Mouse (Mus musculus): ENCODE measurements around the gene Repin1. TPM values are rescaled to one million over a fixed set of nuclear protein-coding genes. Genes with fewer than 3 reads are reported as not detected.

The Repin1 gene
- polyA plus RNA-seq (2012; rRNA removed; ENCODE audit: low replicate concordance): 8.1 and 17.1 TPM in 2 replicates

GRCm38 (mm10) chr6:48593158-48594042 is at the start of gene Repin1, which contains the start of gene Gm44965:
Gene Repin1 (plus strand): TSS chr6:48593883.
Gene Gm44965 (plus strand): TSS chr6:48593941.

DNA sequence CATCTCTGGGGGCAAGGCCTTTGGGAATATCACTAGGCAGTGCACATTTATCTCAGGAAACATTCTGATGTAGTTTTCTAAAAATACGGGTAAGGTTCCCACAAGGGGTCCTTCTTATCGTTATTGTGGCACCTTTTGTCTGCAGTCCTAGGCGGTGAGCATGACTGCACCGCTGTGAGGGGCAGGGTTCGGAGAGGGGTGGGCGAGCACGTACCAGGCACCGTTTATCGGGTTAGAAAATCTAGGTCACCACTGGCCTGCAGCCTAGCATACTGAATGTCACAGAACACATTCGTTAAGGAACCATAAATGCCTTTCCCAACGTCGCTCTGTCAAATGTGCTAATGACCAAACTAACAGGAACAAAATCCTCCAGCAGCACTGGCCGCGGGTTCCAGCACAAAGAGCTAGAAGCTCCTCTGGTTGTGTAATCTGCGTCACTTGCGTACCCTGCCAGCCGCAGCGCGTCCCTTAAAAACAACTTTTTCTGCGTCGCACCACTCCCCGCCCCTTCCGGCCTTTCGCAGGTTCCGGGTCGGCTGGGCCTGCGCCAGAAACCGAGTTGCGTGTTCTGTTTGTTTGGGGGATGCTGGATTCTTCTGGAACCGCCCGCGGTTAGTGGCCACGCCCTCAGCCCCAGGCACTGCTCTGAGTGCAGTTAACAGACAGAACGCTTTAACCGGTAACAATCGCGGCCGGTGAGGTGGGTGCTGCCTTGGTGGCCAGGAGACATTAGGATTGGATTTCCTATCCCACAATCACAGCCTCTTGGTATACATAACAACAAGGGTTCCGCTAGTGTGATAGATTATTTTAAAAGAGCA is 39.2 kb upstream of the Repin1 start, which contains the start of gene Lrrc61:
Gene Lrrc61 (plus strand): TSS at position 517 of the 824 bp plus-strand sequence.

GRCm38 (mm10) chr6:48572572-48573061 is 21.1 kb upstream of the Repin1 start, which contains the start of gene Rarres2:
Gene Rarres2 (minus strand): TSS chr6:48572789.

GRCm38 (mm10) chr6:48589194-48589750 is 4.4 kb upstream of the Repin1 start, which contains the start of gene Gm45021:
Gene Gm45021 (plus strand): TSS chr6:48589610.

DNA sequence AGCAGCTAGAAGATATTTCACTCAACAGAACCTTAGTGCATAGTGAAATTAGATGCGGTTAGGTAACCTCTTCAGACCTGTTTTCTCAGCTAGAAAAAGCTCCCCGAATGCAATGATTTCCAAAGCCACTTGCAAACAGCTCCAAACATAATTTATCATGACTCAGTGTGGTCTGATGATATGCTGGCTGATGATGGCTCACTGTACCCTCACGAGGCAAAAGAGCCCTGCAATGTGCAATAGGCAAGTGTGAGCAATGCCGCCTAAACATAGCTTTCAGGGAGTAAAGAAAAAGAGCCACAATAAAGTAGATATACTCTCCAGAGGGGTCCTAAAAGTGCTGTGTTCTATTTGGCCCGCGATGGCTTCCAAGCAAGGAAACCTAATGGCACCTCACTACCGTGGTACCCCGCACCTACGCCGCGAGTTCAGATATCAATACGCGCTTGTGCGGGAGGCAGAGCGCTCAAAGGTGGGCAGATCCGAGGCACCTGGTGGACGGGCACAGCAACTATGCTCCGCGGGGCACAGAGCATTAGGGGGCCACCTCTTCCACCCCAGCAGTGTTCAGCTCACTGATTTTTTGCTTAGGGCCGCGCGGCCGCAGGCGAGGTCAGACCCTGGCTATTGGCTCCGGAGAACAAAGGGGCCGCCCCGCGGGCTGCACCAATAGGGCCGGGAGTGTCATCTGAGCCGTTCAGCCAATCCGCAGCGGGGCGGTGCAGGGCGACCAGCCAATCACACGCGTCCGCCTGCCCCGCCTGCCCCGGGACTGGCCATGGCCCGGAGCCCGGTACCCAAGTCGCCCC is 7.8 kb downstream of the Repin1 start, which contains the start of gene Zfp775:
Gene Zfp775 (plus strand): TSS at position 793 of the 809 bp plus-strand sequence.

GRCm38 (mm10) chr6:48626464-48626863 is 32.8 kb downstream of the Repin1 start, which contains the start of gene AI854703:
Gene AI854703 (plus strand): TSS chr6:48626764.

DNA sequence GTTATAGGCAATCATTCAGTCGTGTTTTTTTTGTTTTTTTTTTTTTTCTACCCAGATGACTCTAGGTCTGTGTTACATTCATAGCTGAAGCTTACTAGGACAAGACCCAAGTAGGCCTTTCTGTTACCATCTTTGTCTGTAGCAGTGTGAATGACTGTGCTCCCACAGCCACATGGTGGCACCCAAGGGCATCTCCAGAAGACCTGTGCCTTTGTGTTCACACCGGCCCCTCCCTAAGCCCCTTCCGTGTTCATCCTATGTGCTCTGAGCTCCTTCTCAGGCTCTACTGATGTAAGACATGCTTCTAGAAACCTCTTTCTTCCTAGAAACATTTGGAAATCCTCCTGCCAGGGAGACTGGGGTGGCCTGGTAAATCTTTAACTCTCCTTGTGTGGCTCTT is 53.3 kb downstream of the Repin1 start, which contains the start of gene Gimap8:
Gene Gimap8 (plus strand): TSS at position 240 of the 400 bp plus-strand sequence.

Other genes starting within 250 kb of the Repin1 start
- 9.1 and 12.5 TPM in 2 replicates for gene Krba1, start 198.3 kb upstream of the Repin1 start, polyA plus RNA-seq (2012; rRNA removed; ENCODE audit: low replicate concordance)
- gene Zfp467, start 148.1 kb upstream of the Repin1 start, polyA plus RNA-seq (2012; rRNA removed; ENCODE audit: low replicate concordance): 21.7 and 31.1 TPM in 2 replicates
- 0.99 and 1.9 TPM in 2 replicates for gene Sspo, start 145.7 kb upstream of the Repin1 start, polyA plus RNA-seq (2012; rRNA removed; ENCODE audit: low replicate concordance)
- 21.6 and 36.5 TPM in 2 replicates for gene Atp6v0e2, start 56.3 kb upstream of the Repin1 start, polyA plus RNA-seq (2012; rRNA removed; ENCODE audit: low replicate concordance)
- gene Lrrc61, start 39.1 kb upstream of the Repin1 start, polyA plus RNA-seq (2012; rRNA removed; ENCODE audit: low replicate concordance): 17.9 and 19.5 TPM in 2 replicates
- 29.5 and 42.3 TPM in 2 replicates for gene Rarres2, start 21.1 kb upstream of the Repin1 start, polyA plus RNA-seq (2012; rRNA removed; ENCODE audit: low replicate concordance)
- not detected in 2 replicates for gene Gm45021, start 4.3 kb upstream of the Repin1 start, polyA plus RNA-seq (2012; rRNA removed; ENCODE audit: low replicate concordance)
- not detected in 2 replicates for gene Gm44965, start 58 bp downstream of the Repin1 start, polyA plus RNA-seq (2012; rRNA removed; ENCODE audit: low replicate concordance)
- gene Zfp775, start 8.2 kb downstream of the Repin1 start, polyA plus RNA-seq (2012; rRNA removed; ENCODE audit: low replicate concordance): 1.8 and 2.5 TPM in 2 replicates
- gene AI854703, start 32.9 kb downstream of the Repin1 start, polyA plus RNA-seq (2012; rRNA removed; ENCODE audit: low replicate concordance): 0.48 and 0.78 TPM in 2 replicates
- 0.27 and 0.54 TPM in 2 replicates for gene Gimap8, start 53.4 kb downstream of the Repin1 start, polyA plus RNA-seq (2012; rRNA removed; ENCODE audit: low replicate concordance)
- 0.26 and 0.53 TPM in 2 replicates for gene Gimap9, start 82.2 kb downstream of the Repin1 start, polyA plus RNA-seq (2012; rRNA removed; ENCODE audit: low replicate concordance)
- gene Gimap4, start 90.7 kb downstream of the Repin1 start, polyA plus RNA-seq (2012; rRNA removed; ENCODE audit: low replicate concordance): 1.3 and 6.1 TPM in 2 replicates
- 0.92 and 2.6 TPM in 2 replicates for gene Gimap6, start 114.3 kb downstream of the Repin1 start, polyA plus RNA-seq (2012; rRNA removed; ENCODE audit: low replicate concordance)
- not detected in 2 replicates for gene Gm28053, start 124.7 kb downstream of the Repin1 start, polyA plus RNA-seq (2012; rRNA removed; ENCODE audit: low replicate concordance)
- gene Gimap7, start 124.7 kb downstream of the Repin1 start, polyA plus RNA-seq (2012; rRNA removed; ENCODE audit: low replicate concordance): 0.63 and 2.0 TPM in 2 replicates
- gene Gimap1, start 145.2 kb downstream of the Repin1 start, polyA plus RNA-seq (2012; rRNA removed; ENCODE audit: low replicate concordance): 10.2 and 21.6 TPM in 2 replicates
- 7.1 and 9.2 TPM in 2 replicates for gene Gimap5, start 152.3 kb downstream of the Repin1 start, polyA plus RNA-seq (2012; rRNA removed; ENCODE audit: low replicate concordance)
- 3.7 and 11.7 TPM in 2 replicates for gene Gimap3, start 177.0 kb downstream of the Repin1 start, polyA plus RNA-seq (2012; rRNA removed; ENCODE audit: low replicate concordance)
- gene Tmem176a, start 247.0 kb downstream of the Repin1 start, polyA plus RNA-seq (2012; rRNA removed; ENCODE audit: low replicate concordance): 106 and 117 TPM in 2 replicates
- gene Tmem176b, start 247.6 kb downstream of the Repin1 start, polyA plus RNA-seq (2012; rRNA removed; ENCODE audit: low replicate concordance): 210 and 214 TPM in 2 replicates